Comparison of ENCODE assay signal across 9 mouse cellular contexts in the genomic region with DNA sequence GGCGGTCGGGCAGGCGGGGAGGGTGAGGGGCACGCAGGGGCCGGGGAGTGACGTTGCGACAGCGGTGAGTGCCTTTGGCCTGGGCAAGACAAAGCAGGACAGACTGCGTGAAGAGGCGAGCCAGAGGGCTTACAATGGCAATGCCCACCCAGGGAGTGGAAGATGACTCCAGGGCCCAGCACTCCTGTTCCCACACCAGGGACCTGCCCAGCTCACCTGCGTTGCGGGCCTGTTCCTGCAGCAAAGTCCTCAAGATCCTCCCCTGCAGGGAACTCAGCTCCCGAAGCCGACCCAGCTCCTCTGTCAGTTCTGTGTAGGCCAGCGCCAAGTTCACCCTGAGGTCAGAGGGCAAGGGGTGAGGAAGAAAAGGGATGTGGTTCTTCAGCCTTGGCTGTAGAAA. TPM values are rescaled to one million over a fixed set of nuclear protein-coding genes. Genes with fewer than 3 reads are reported as not detected.
DNase-seq lines count a peak whose midpoint lies in the region; ATAC-seq and TF ChIP-seq lines count a peak whose summit lies in the region.
"Had no signal": no experiment of that assay in that cellular context is flagged by ENCODE, and none has a peak within 500 bp of the region (broad histone marks: within the 10 kb centered on the region; RNA-seq: fewer than 3 reads in every experiment).

No protein-coding gene starts in this region.

- peaks cover 11% of the 10 kb centered on the region; the same call in 1 of the 2 replicates for H3K27me3 ChIP-seq in lung, embryonic 14.5 days (ENCODE audit: insufficient read depth, low read length)
- no peaks in the 10 kb centered on the region for H3K27me3 ChIP-seq in forebrain, embryonic 16.5 days (replicated peaks; ENCODE audit: control insufficient read depth, insufficient read depth, low read length)
- H3K27me3 ChIP-seq in limb, embryonic 14.5 days (ENCODE audit: control insufficient read depth, insufficient read depth, low read length): peaks cover 19% of the 10 kb centered on the region
- peaks cover 10% of the 10 kb centered on the region; the same call in 1 of the 2 replicates for H3K27me3 ChIP-seq in stomach, embryonic 14.5 days (ENCODE audit: control insufficient read depth, insufficient read depth, low read length)

- no peak for ATAC-seq in lung, embryonic 14.5 days (ENCODE audit: insufficient read depth)
- ATAC-seq in forebrain, embryonic 16.5 days: no peak
- no peak for ATAC-seq in limb, embryonic 14.5 days (ENCODE audit: low FRiP score, low read depth)
- no peak for ATAC-seq in stomach, embryonic 14.5 days (ENCODE audit: insufficient number of reproducible peaks, insufficient read depth, low FRiP score, low read depth)

- H3K4me2 ChIP-seq in lung, embryonic 14.5 days: peak overlapping the region; percentile 65
- H3K4me2 ChIP-seq in forebrain, embryonic 16.5 days (ENCODE audit: low read length): peak overlapping the region; percentile 68
- H3K4me2 ChIP-seq in limb, embryonic 14.5 days (replicated peaks; ENCODE audit: low read depth, low read length, severe bottlenecking): peak overlapping the region; percentile 47
- peak overlapping the region; percentile 56 for H3K4me2 ChIP-seq in stomach, embryonic 14.5 days (replicated peaks; ENCODE audit: low read depth, low read length)

- DNase-seq in lung, embryonic 14.5 days: no peak
- no peak for DNase-seq in lung, adult 18-20 months
- no peak for DNase-seq in limb, embryonic 14.5 days (ENCODE audit: low spot score)
- DNase-seq in ovary, postnatal 36 days (ENCODE audit: low spot score): no peak
- no peak for DNase-seq in frontal cortex, adult 2 months (ENCODE audit: extremely low spot score in 1 of 2, low spot score in 1 of 2)
- DNase-seq in embryo, embryonic 10.5 days (ENCODE audit: low spot score): no peak
- DNase-seq: thymus, adult 18-20 months had no signal

- 0 out of 2 replicates have a peak, but pooled peaks cover 5% of the 10 kb centered on the region for H3K4me1 ChIP-seq in lung, embryonic 14.5 days (ENCODE audit: insufficient read depth)
- H3K4me1 ChIP-seq in forebrain, embryonic 16.5 days (replicated peaks; ENCODE audit: control insufficient read depth, insufficient read depth, low read length): peaks cover 13% of the 10 kb centered on the region
- 0 out of 2 replicates have a peak, but pooled peaks cover 4% of the 10 kb centered on the region for H3K4me1 ChIP-seq in limb, embryonic 14.5 days (ENCODE audit: control insufficient read depth, insufficient read depth, low read length)
- H3K4me1 ChIP-seq in stomach, embryonic 14.5 days (ENCODE audit: control insufficient read depth, insufficient read depth, low read length): peaks cover 12% of the 10 kb centered on the region; the same call in 1 of the 2 replicates

- H3K27ac ChIP-seq in lung, embryonic 14.5 days (ENCODE audit: low read depth): no peak overlapping the region
- H3K27ac ChIP-seq in forebrain, embryonic 16.5 days (ENCODE audit: low read length): no peak overlapping the region
- H3K27ac ChIP-seq in limb, embryonic 14.5 days (replicated peaks; ENCODE audit: low read depth, low read length): no peak overlapping the region
- no peak overlapping the region for H3K27ac ChIP-seq in stomach, embryonic 14.5 days (ENCODE audit: low read length)

- WGBS in lung, embryonic 14.5 days: 30% methylated on average over 15 of the region's 15 CpGs
- WGBS in forebrain, embryonic 16.5 days: 12% methylated on average over 15 of the region's 15 CpGs
- WGBS in limb, embryonic 14.5 days: 17% methylated on average over 15 of the region's 15 CpGs
- 24% methylated on average over 15 of the region's 15 CpGs for WGBS in stomach, embryonic 14.5 days

- H3K4me3 ChIP-seq in lung, embryonic 14.5 days (ENCODE audit: low read depth, low read length): peak overlapping the region; percentile 34
- peak overlapping the region; percentile 43 for H3K4me3 ChIP-seq in forebrain, embryonic 16.5 days (replicated peaks; ENCODE audit: low read length)
- peak overlapping the region; percentile 27 for H3K4me3 ChIP-seq in limb, embryonic 14.5 days (replicated peaks; ENCODE audit: low read length)
- H3K4me3 ChIP-seq in stomach, embryonic 14.5 days (ENCODE audit: low read depth, low read length): peak overlapping the region; percentile 26

- H3K9ac ChIP-seq in lung, embryonic 14.5 days: peak overlapping the region; percentile 48
- H3K9ac ChIP-seq in forebrain, embryonic 16.5 days (replicated peaks; ENCODE audit: low read depth, low read length): peak overlapping the region; percentile 67
- H3K9ac ChIP-seq in limb, embryonic 14.5 days (ENCODE audit: low read depth, low read length, severe bottlenecking): no peak overlapping the region
- H3K9ac ChIP-seq in stomach, embryonic 14.5 days (replicated peaks; ENCODE audit: low read depth, low read length): no peak overlapping the region

- no peaks in the 10 kb centered on the region for H3K9me3 ChIP-seq in lung, embryonic 14.5 days (ENCODE audit: low read depth, low read length)
- no peaks in the 10 kb centered on the region for H3K9me3 ChIP-seq in forebrain, embryonic 16.5 days (ENCODE audit: control insufficient read depth, low read length)
- H3K9me3 ChIP-seq in limb, embryonic 14.5 days (ENCODE audit: control insufficient read depth, low read length): no peaks in the 10 kb centered on the region
- no peaks in the 10 kb centered on the region for H3K9me3 ChIP-seq in stomach, embryonic 14.5 days (ENCODE audit: control insufficient read depth, low read depth, low read length)

- peaks cover 51% of the 10 kb centered on the region; the same call in 1 of the 2 replicates for H3K36me3 ChIP-seq in lung, embryonic 14.5 days (ENCODE audit: insufficient read depth)
- no peaks in the 10 kb centered on the region for H3K36me3 ChIP-seq in forebrain, embryonic 16.5 days (ENCODE audit: control insufficient read depth, insufficient read depth)
- peaks cover 67% of the 10 kb centered on the region for H3K36me3 ChIP-seq in limb, embryonic 14.5 days (ENCODE audit: control insufficient read depth, insufficient read depth, low read length)
- H3K36me3 ChIP-seq in stomach, embryonic 14.5 days (ENCODE audit: control insufficient read depth, insufficient read depth, low read length): peaks cover 4% of the 10 kb centered on the region; the same call in 1 of the 2 replicates

- no peak for TF ChIP-seq CTCF in lung, embryonic 14.5 days (IDR thresholded peaks at IDR 0.05; ENCODE audit: low read depth)

- TF ChIP-seq POLR2A in limb, embryonic 14.5 days (IDR thresholded peaks at IDR 0.05; ENCODE audit: borderline replicate concordance, extremely low read depth, insufficient read depth, insufficient read length): no peak

RNA-seq across cellular contexts. Expression of a gene that starts 12.0 kb away (rescaled TPM):
- 9.4 and 10.8 TPM in 2 replicates for polyA plus RNA-seq in lung, embryonic 14.5 days (2014; fragmentation: Nextera tagmentation; extraction: Ambion mirVana)
- polyA plus RNA-seq in forebrain, embryonic 16.5 days (2015; fragmentation: Nextera tagmentation; extraction: Ambion mirVana): 5.7 and 6.0 TPM in 2 replicates
- 62.2 and 82.9 TPM in 2 replicates for polyA plus RNA-seq in limb, embryonic 14.5 days (2012; rRNA removed)
- polyA plus RNA-seq in limb, embryonic 14.5 days (2014; fragmentation: Nextera tagmentation; extraction: Ambion mirVana): 9.7 and 11.6 TPM in 2 replicates
- 3.7 TPM in 2 replicates for polyA plus RNA-seq in stomach, embryonic 14.5 days (2014; fragmentation: Nextera tagmentation; extraction: Ambion mirVana)
- polyA plus RNA-seq in frontal cortex, adult 2 months (2012; rRNA removed): 51.1 and 62.2 TPM in 2 replicates

RNA-seq across cellular contexts. Expression of a gene that starts 24.1 kb away (rescaled TPM):
- polyA plus RNA-seq in lung, embryonic 14.5 days (2014; fragmentation: Nextera tagmentation; extraction: Ambion mirVana): not detected in 2 replicates
- polyA plus RNA-seq in forebrain, embryonic 16.5 days (2015; fragmentation: Nextera tagmentation; extraction: Ambion mirVana): 0.35 and 0.38 TPM in 2 replicates
- polyA plus RNA-seq in limb, embryonic 14.5 days (2012; rRNA removed): 0.10 and 0.11 TPM in 2 replicates
- polyA plus RNA-seq in limb, embryonic 14.5 days (2014; fragmentation: Nextera tagmentation; extraction: Ambion mirVana): not detected in 2 replicates
- polyA plus RNA-seq in stomach, embryonic 14.5 days (2014; fragmentation: Nextera tagmentation; extraction: Ambion mirVana): 0.20 TPM in 1 of 2 replicates, not detected in the other
- 9.7 and 10.1 TPM in 2 replicates for polyA plus RNA-seq in frontal cortex, adult 2 months (2012; rRNA removed)

RNA-seq across cellular contexts. Expression of a gene that starts 48.4 kb away (rescaled TPM):
- polyA plus RNA-seq in lung, embryonic 14.5 days (2014; fragmentation: Nextera tagmentation; extraction: Ambion mirVana): 81.2 and 83.4 TPM in 2 replicates
- polyA plus RNA-seq in forebrain, embryonic 16.5 days (2015; fragmentation: Nextera tagmentation; extraction: Ambion mirVana): 39.0 and 40.6 TPM in 2 replicates
- polyA plus RNA-seq in limb, embryonic 14.5 days (2012; rRNA removed): 123 and 145 TPM in 2 replicates
- 71.5 and 71.8 TPM in 2 replicates for polyA plus RNA-seq in limb, embryonic 14.5 days (2014; fragmentation: Nextera tagmentation; extraction: Ambion mirVana)
- polyA plus RNA-seq in stomach, embryonic 14.5 days (2014; fragmentation: Nextera tagmentation; extraction: Ambion mirVana): 65.1 and 67.7 TPM in 2 replicates
- polyA plus RNA-seq in frontal cortex, adult 2 months (2012; rRNA removed): 76.4 and 80.7 TPM in 2 replicates

Comparison
In these comparisons a context has a peak if more than half of its experiments do, and no peak if none do; other contexts are left out.
1. H3K9ac ChIP-seq: peak in lung, embryonic 14.5 days (single experiment) and forebrain, embryonic 16.5 days (single experiment); none in limb, embryonic 14.5 days (single experiment) and stomach, embryonic 14.5 days (single experiment).
2. Peak in every context shown above with its lines, with median percentiles within 50 percentile points of each other: H3K4me2 ChIP-seq and H3K4me3 ChIP-seq.